Mouse (Mus musculus) Patski (cell line): ENCODE results near the gene Ptprg. TPM values are rescaled to one million over a fixed set of nuclear protein-coding genes. Genes with fewer than 3 reads are reported as not detected.

Source experiments
- ATAC-seq: fragments of 100-300 bp; one replicate; pipeline ENCODE4 v1.8.0; 2021
- CTCF ChIA-PET: fragments of 350-600 bp; sonication (Branson Sonifier 250); formaldehyde crosslinking; loops from one replicate; lab custom pipeline; 2022; ENCODE audit warnings: inconsistent platforms; lab: Charles Lee
- POLR2A ChIA-PET: fragments of 350-600 bp; sonication (Branson Sonifier 250); formaldehyde crosslinking; loops from one replicate; lab custom pipeline; 2022; ENCODE audit warnings: antibody characterized with exemption, inconsistent platforms; lab: Charles Lee
- DNase-seq: peaks from one replicate; pipeline ENCODE4 v3.0.0-alpha.2; 2011; ENCODE audit warnings: low read depth, low spot score
- H3K27me3 ChIP-seq: fragments of 371-371 bp; one replicate; pipeline ENCODE4 v1.5.1; 2021
- CTCF ChIP-seq: fragments of 100-300 bp; IDR thresholded peaks from one replicate; pipeline ENCODE4 v1.5.1; 2021
- in situ Hi-C: fragments of 300-500 bp; cut with MboI; formaldehyde crosslinking; loops from 3 replicates; pipeline ENCODE4 v1.11.1; 2018; ENCODE audit warnings: low pct_unique_long_range_greater_than_20kb, mixed read lengths
- polyA plus RNA-seq: library from polyadenylated mRNA; unstranded; gene quantifications from one replicate; pipeline ENCODE4 v1.2.3, GENCODE M21; 2021

The Ptprg gene
- polyA plus RNA-seq, 1 experiment from 2014 or later: 40.1 TPM

DNA sequence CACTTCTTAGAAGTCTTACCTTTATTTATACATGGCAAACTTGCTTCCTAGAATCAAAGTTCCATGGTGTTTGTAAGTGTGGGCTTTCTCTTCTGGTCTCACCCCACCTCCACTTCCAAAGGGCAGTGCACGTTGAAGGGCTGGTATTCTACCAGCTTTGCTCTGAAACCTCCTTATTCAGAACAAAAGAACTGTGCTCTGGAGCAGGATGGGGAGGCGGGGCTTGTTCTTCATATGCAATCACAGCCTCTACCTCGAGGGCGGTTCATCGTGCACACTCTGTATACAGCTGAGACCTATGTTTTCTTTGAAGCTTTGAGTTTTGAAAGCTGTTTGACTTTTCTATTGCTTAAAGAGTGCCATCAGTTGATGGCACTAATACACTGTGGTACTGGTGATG is 412.5 kb downstream of the Ptprg start:
- in situ Hi-C loops: no loop called here
- DNase-seq (no peak), ATAC-seq (no peak)
- TF ChIP-seq CTCF: no peak
- POLR2A ChIA-PET: no interaction called here
- CTCF ChIA-PET: interaction anchor here (1.5 to 1.9 kb wide), 3 partner anchors 9 to 18 kb away, joined by 3 to 6 read pairs (median 4); no protein-coding TSS in a partner anchor
- no peaks in the 10 kb centered on the region for H3K27me3 ChIP-seq

DNA sequence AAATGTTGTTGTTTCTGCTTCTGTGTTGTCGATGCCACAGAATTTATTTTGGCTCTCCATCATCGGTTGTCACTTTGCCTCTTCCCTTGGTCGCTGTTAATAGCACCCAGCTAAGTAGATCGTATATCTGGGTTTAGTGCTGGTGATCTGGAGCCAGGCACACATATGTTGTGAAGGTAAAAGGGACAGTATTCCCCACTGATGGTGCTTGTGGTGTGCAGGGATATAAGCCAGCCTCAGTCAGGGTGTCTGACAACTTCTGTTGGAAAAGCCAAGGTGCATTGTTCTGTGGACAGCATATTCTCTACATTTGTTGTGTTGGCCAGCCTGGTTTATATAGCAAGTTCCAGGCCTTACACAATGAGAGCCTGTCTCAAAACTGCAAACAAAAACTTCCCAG is 428.4 kb downstream of the Ptprg start:
- in situ Hi-C loops: no loop called here
- ChIA-PET POLR2A (interaction anchor here (0.8 kb wide), 1 partner anchor 14 kb away, joined by 4 read pairs; no protein-coding TSS in a partner anchor), CTCF (interaction anchor here (1.7 kb wide), 1 partner anchor 12 kb away, joined by 4 read pairs; no protein-coding TSS in a partner anchor)
- ATAC-seq (no peak), DNase-seq (no peak)
- no peaks in the 10 kb centered on the region for H3K27me3 ChIP-seq
- no peak for TF ChIP-seq CTCF

DNA sequence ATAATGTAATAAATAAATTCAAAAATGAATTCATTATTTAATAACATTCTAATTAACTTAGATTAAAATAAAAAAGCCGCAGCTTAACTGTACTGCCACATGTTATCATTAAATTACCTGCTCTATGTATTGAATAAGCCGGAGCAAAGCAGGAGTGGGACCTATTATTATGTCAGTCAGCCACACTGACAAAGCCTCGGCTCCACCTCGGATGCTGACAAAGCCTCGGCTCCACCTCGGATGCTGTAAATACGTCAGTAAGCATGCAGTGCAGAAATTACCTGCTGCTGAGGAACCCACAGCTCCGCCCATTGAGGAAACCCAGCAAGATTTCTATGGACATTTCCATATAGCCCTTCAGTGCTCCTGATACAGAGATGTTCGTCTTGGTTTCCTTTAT is 429.7 kb downstream of the Ptprg start:
- H3K27me3 ChIP-seq: no peaks in the 10 kb centered on the region
- TF ChIP-seq CTCF: no peak
- ATAC-seq (no peak), DNase-seq (no peak)
- ChIA-PET CTCF (interaction anchor here (1.7 kb wide), 1 partner anchor 13 kb away, joined by 4 read pairs; no protein-coding TSS in a partner anchor), POLR2A (no interaction called here)
- in situ Hi-C loops: no loop called here

DNA sequence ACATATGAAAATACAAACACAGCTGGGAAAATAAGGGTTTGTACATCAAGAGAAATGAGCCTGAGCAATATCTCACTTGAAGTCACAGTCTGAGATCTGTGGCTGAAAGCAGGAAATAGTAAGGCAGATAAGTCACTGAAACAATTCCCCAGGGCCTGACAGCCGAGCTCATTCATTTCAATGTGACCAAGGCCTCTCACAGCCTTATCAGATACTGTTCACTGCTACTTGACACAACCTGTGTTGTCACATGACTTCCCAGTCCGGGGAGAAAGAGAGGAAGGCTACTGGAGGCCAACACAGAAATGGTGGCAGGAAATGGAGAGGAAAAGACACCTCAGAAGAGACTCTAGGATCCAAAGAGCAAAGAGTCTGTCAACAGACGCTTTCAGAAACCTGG is 430.8 kb downstream of the Ptprg start:
- TF ChIP-seq CTCF: no peak
- no peak for ATAC-seq
- no peak for DNase-seq
- in situ Hi-C loops: no loop called here
- no peaks in the 10 kb centered on the region for H3K27me3 ChIP-seq
- POLR2A ChIA-PET: no interaction called here
- CTCF ChIA-PET: no interaction called here

DNA sequence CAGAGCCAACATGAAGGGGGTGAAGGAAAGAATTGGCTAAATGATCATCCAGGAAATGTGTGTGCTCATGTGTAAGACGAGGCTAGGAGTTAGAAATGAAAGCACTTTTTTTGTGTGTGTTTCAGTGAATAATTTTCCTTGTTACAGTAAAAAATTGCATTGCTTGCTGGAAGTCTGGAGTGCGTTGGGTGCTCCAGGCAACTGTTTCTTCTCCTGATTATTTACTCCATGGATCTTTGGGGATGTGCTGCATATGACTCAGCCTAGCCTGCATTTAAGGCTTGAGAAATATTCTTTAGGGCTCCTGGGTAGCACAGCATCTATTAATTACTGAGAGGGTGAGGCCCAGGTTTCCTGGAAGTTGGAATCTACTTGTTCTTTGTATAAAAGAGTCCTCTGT is 435.6 kb downstream of the Ptprg start:
- ATAC-seq (peak; percentile 51), DNase-seq (no peak)
- POLR2A ChIA-PET: interaction anchor here (0.9 kb wide), 1 partner anchor 15 kb away, joined by 3 read pairs; no protein-coding TSS in a partner anchor
- in situ Hi-C loops: no loop called here
- CTCF ChIA-PET: interaction anchor here (1.2 kb wide), 1 partner anchor 35 kb away, joined by 3 read pairs; no protein-coding TSS in a partner anchor
- H3K27me3 ChIP-seq: no peaks in the 10 kb centered on the region
- no peak for TF ChIP-seq CTCF

DNA sequence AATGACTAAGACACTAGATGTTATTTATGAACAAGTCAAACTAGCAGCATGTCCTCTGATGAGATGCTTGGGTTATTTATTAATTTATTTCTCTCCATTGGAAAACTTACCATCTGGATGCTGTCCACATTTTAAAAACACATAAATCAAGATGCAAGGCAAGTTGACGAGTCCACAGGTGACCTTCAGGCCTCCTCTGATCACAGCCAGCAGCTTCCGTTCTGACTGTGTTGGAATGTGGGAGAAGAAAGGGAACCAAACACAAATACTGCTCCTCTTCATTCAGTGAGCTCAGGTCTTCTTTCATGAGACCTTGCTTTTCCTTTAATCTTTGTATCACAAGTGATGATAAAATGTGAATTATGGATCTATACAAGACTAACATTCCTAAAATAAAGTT is 437.8 kb downstream of the Ptprg start:
- DNase-seq (no peak), ATAC-seq (no peak)
- no peak for TF ChIP-seq CTCF
- no peaks in the 10 kb centered on the region for H3K27me3 ChIP-seq
- POLR2A ChIA-PET: no interaction called here
- CTCF ChIA-PET: interaction anchor here (1.4 to 1.5 kb wide), 2 partner anchors 9 to 26 kb away, joined by 3 read pairs; no protein-coding TSS in a partner anchor
- in situ Hi-C loops: no loop called here

DNA sequence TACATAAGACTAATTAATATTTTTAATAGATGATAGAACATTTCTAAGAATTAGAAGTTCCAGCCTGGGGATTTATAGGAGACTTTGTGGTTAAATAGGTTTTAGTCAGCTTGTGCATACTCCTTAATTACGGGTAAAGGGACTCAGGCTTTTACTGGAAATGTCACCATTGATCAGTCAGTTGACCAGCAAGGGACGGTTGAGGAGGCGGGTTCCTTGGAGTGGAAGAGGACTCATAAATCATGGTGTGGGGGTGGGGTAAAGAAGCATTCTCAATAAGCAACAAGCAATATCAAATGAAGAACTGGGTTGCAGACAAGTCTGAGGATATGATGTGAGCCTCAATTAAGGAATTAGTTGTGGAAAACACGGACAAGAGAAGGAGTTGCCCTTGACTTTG is 438.8 kb downstream of the Ptprg start:
- POLR2A ChIA-PET: no interaction called here
- in situ Hi-C loops: no loop called here
- ATAC-seq: no peak
- H3K27me3 ChIP-seq: no peaks in the 10 kb centered on the region
- no peak for TF ChIP-seq CTCF
- no peak for DNase-seq
- CTCF ChIA-PET: interaction anchor here (0.5 to 1.5 kb wide), 2 partner anchors 25 to 180 kb away, joined by 3 read pairs; no protein-coding TSS in a partner anchor

DNA sequence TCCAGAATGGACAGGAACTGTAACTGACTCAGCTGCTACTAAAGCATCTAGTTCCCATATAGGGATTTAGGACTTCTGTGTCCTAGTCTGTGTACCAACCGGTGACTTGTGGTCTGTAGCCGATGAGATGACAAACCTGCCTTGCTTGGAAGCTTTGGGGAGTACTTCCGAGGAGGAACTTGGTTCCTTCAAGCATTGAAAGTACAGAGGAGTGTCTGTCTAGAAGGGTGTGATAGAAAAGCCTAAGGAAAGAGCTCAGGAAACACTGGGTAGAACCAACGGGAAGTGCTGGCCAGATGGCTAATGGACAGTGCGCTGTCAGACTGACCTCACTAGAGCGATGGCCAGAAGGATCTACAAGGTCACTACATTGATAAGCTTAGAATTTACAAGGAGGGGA is 439.2 kb downstream of the Ptprg start:
- ChIA-PET POLR2A (interaction anchor here (0.7 kb wide), 1 partner anchor 519 kb away, joined by 6 read pairs; no protein-coding TSS in a partner anchor), CTCF (no interaction called here)
- in situ Hi-C loops: no loop called here
- ATAC-seq (no peak), DNase-seq (no peak)
- TF ChIP-seq CTCF: no peak
- no peaks in the 10 kb centered on the region for H3K27me3 ChIP-seq

DNA sequence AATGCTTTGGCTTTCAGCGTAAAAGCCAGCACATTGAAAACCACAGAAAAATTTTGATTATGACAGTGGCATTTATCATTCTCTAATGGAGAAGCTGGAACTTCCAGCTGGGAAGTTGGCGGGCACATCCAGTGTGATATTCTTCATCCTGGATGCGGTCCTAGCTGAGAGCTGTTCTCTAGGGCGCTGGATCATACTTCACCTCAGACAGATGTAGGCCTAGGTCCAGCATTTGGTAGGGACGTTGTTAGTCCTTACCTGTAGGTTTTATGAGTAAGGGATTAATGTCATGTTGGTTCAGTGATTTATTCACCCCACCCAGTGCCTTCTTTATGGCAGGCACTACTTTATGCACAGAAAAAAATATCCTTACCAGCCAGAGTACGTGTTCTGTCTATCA is 444.2 kb downstream of the Ptprg start:
- no peak for ATAC-seq
- no peaks in the 10 kb centered on the region for H3K27me3 ChIP-seq
- TF ChIP-seq CTCF: no peak
- in situ Hi-C loops: no loop called here
- POLR2A ChIA-PET: no interaction called here
- CTCF ChIA-PET: no interaction called here
- DNase-seq: no peak

DNA sequence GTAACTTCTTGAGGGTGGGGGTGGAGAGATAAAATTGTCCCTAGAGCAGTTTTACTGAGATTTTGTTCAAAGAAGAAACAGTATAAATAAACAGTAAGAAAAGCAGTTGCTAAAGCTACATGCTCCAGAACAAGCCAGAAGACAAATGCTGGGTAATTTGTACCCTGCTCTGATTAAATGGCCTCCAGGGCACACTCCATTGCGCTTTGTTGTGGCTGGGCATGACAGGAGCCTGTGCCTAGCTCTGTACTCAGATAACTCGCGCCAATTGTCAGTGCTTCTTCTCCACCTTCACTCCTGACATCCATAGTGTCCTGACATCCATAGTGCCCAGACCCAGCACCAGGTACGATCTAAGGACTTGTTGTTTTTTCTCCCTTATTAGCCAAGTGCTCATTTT is 445.1 kb downstream of the Ptprg start:
- ChIA-PET CTCF (no interaction called here), POLR2A (no interaction called here)
- DNase-seq: no peak
- TF ChIP-seq CTCF: no peak
- ATAC-seq: no peak
- in situ Hi-C loops: no loop called here
- H3K27me3 ChIP-seq: no peaks in the 10 kb centered on the region

DNA sequence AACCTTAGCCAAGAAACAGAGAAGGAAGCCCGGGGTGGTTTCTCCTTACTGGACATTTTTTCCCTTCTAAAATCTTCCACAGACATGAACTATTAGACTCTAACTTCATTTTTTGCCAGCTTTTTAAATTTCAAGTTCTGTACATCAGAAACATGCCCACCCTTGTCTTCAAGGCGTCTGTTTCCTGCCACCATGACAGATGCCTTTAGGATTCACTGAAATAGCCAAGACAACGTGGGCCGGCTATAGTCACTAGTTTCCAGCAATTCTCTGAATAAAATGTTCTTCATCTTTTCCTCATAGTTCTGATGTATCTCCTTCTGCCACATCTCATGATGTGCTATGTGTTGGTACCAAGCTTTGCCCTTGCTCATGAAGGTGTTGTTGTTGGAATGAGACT is 450.7 kb downstream of the Ptprg start:
- POLR2A ChIA-PET: no interaction called here
- TF ChIP-seq CTCF: no peak
- ATAC-seq (no peak), DNase-seq (no peak)
- in situ Hi-C loops: no loop called here
- H3K27me3 ChIP-seq: no peaks in the 10 kb centered on the region
- CTCF ChIA-PET: no interaction called here
